Mouse (Mus musculus) MEL (cell line): ENCODE results near the gene Klf2. TPM values are rescaled to one million over a fixed set of nuclear protein-coding genes. Genes with fewer than 3 reads are reported as not detected.

Experiments
- DNase-seq: peaks from one replicate; pipeline ENCODE4 v3.0.0; 2011; ENCODE audit warnings: low read depth, low spot score
- H3K27ac ChIP-seq: 2 replicates; pipeline ENCODE4 v1.5.1; 2012; ENCODE audit warnings: low read depth, mild to moderate bottlenecking, control low read depth, low read length, moderate library complexity; ENCODE audit not compliant: control insufficient read depth
- H3K27me3 ChIP-seq, 2 experiments: fragments of 150-350 bp in 1 of 2; sonication (generic) in 1 of 2; 2 replicates each; pipeline ENCODE4 v1.6.1; 2012; ENCODE audit warnings: low read length in 2 of 2, mild to moderate bottlenecking in 2 of 2, improper control_type of control experiment in 1 of 2, moderate library complexity in 1 of 2; ENCODE audit not compliant: insufficient read depth in 2 of 2, control insufficient read depth in 1 of 2
- H3K36me3 ChIP-seq, 2 experiments: 2 replicates each; pipeline ENCODE4 v1.6.1; 2012 to 2014; ENCODE audit warnings: low read length in 2 of 2, improper control_type of control experiment in 1 of 2, inconsistent platforms in 1 of 2, mild to moderate bottlenecking in 1 of 2; ENCODE audit not compliant: insufficient read depth in 2 of 2, control insufficient read depth in 1 of 2
- H3K4me1 ChIP-seq, 2 experiments: fragments of 150-350 bp in 1 of 2; sonication (generic) in 1 of 2; 2 replicates each; pipeline ENCODE4 v1.6.1; 2012; ENCODE audit warnings: low read length in 2 of 2, improper control_type of control experiment in 1 of 2, mild to moderate bottlenecking in 1 of 2; ENCODE audit not compliant: insufficient read depth in 2 of 2, control insufficient read depth in 1 of 2
- H3K4me3 ChIP-seq, 2 experiments: fragments of 150-350 bp in 1 of 2; sonication (generic) in 1 of 2; 2 replicates each; pipeline ENCODE4 v1.5.1; 2012; ENCODE audit warnings: low read depth in 2 of 2, low read length in 2 of 2, mild to moderate bottlenecking in 2 of 2, moderate library complexity in 2 of 2, control low read depth in 1 of 2, improper control_type of control experiment in 1 of 2; ENCODE audit not compliant: control insufficient read depth in 1 of 2, insufficient read depth in 1 of 2
- H3K79me2 ChIP-seq: 2 replicates; pipeline ENCODE4 v1.6.1; 2012; ENCODE audit warnings: mild to moderate bottlenecking, low read length, moderate library complexity; ENCODE audit not compliant: control insufficient read depth, poor library complexity, insufficient read depth
- H3K9ac ChIP-seq: 2 replicates; pipeline ENCODE4 v1.6.1; 2012; ENCODE audit warnings: low read depth, mild to moderate bottlenecking, control low read depth, low read length, moderate library complexity; ENCODE audit not compliant: control insufficient read depth, poor library complexity, severe bottlenecking
- H3K9me3 ChIP-seq: fragments of 150-350 bp; sonication (generic); replicated peaks from 2 replicates; pipeline ENCODE4 v1.6.1; 2012; ENCODE audit warnings: mild to moderate bottlenecking, low read length, improper control_type of control experiment, moderate library complexity; ENCODE audit not compliant: insufficient read depth
- BHLHE40 ChIP-seq: IDR thresholded peaks from 2 replicates; pipeline ENCODE4 v1.6.1; 2012; ENCODE audit warnings: low read depth, mild to moderate bottlenecking, inconsistent platforms, low read length, improper control_type of control experiment, borderline replicate concordance
- CHD1 ChIP-seq: IDR thresholded peaks from 2 replicates; pipeline ENCODE4 v1.6.1; 2012; ENCODE audit warnings: low read depth, mild to moderate bottlenecking, inconsistent platforms, low read length, improper control_type of control experiment
- E2F4 ChIP-seq: IDR thresholded peaks from 2 replicates; pipeline ENCODE4 v1.6.1; 2011; ENCODE audit warnings: low read depth, low read length, improper control_type of control experiment, borderline replicate concordance
- EP300 ChIP-seq, 2 experiments: IDR thresholded peaks; 2 replicates each; pipeline ENCODE4 v1.6.1; 2011; ENCODE audit warnings: improper control_type of control experiment in 2 of 2, low read length in 2 of 2, low read depth in 1 of 2, mild to moderate bottlenecking in 1 of 2
- GABPA ChIP-seq: IDR thresholded peaks from 2 replicates; pipeline ENCODE4 v1.6.1; 2012; ENCODE audit warnings: low read depth, mild to moderate bottlenecking, inconsistent platforms, low read length, improper control_type of control experiment, moderate library complexity
- GATA1 ChIP-seq: IDR thresholded peaks from 2 replicates; pipeline ENCODE4 v1.6.1; 2011; ENCODE audit warnings: low read depth, low read length, improper control_type of control experiment
- JUND ChIP-seq: IDR thresholded peaks from 2 replicates; pipeline ENCODE4 v1.6.1; 2011; ENCODE audit warnings: low read depth, mild to moderate bottlenecking, improper control_type of control experiment, low read length
- KAT2A ChIP-seq: conservative IDR thresholded peaks from 2 replicates; pipeline ENCODE4 v1.6.1; 2012; ENCODE audit warnings: low read depth, low read length, improper control_type of control experiment, inconsistent platforms
- MAFK ChIP-seq: IDR thresholded peaks from 2 replicates; pipeline ENCODE4 v1.6.1; 2011; ENCODE audit warnings: low read depth, mild to moderate bottlenecking, low read length, improper control_type of control experiment, borderline replicate concordance
- MAX ChIP-seq: IDR thresholded peaks from 2 replicates; pipeline ENCODE4 v1.6.1; 2011; ENCODE audit warnings: low read length, improper control_type of control experiment
- MAZ ChIP-seq: IDR thresholded peaks from 2 replicates; pipeline ENCODE4 v1.6.1; 2012; ENCODE audit warnings: low read depth, mild to moderate bottlenecking, inconsistent platforms, low read length, improper control_type of control experiment
- MEF2A ChIP-seq: IDR thresholded peaks from 2 replicates; pipeline ENCODE4 v1.6.1; 2014; ENCODE audit warnings: low read depth, mild to moderate bottlenecking, inconsistent platforms, low read length, improper control_type of control experiment; ENCODE audit not compliant: poor library complexity, insufficient replicate concordance, severe bottlenecking; ENCODE audit errors: extremely low read depth
- MYC ChIP-seq: IDR thresholded peaks from 2 replicates; pipeline ENCODE4 v1.6.1; 2011; ENCODE audit warnings: low read depth, mild to moderate bottlenecking, low read length, improper control_type of control experiment, moderate library complexity
- NRF1 ChIP-seq: IDR thresholded peaks from 2 replicates; pipeline ENCODE4 v1.6.1; 2014; ENCODE audit warnings: low read depth, mild to moderate bottlenecking, inconsistent platforms, low read length, improper control_type of control experiment, moderate library complexity; ENCODE audit not compliant: poor library complexity, insufficient read depth, severe bottlenecking
- POLR2A ChIP-seq, 2 experiments: IDR thresholded peaks; 2 replicates each; pipeline ENCODE4 v1.6.1; 2011 to 2012; ENCODE audit warnings: low read length in 2 of 2, mild to moderate bottlenecking in 2 of 2, control low read depth in 1 of 2, improper control_type of control experiment in 1 of 2, low read depth in 1 of 2, moderate library complexity in 1 of 2; ENCODE audit not compliant: control insufficient read depth in 1 of 2, insufficient read depth in 1 of 2, poor library complexity in 1 of 2
- POLR2AphosphoS2 ChIP-seq: IDR thresholded peaks from 2 replicates; pipeline ENCODE4 v1.6.1; 2011; ENCODE audit warnings: low read length, improper control_type of control experiment
- POLR2AphosphoS5 ChIP-seq: IDR thresholded peaks from 2 replicates; pipeline ENCODE4 v1.6.1; 2012; ENCODE audit warnings: low read depth, borderline replicate concordance, mild to moderate bottlenecking, inconsistent platforms, low read length, moderate library complexity, mixed read lengths
- RAD21 ChIP-seq: IDR thresholded peaks from 2 replicates; pipeline ENCODE4 v1.6.1; 2011; ENCODE audit warnings: mild to moderate bottlenecking, low read depth, low read length, improper control_type of control experiment
- RCOR1 ChIP-seq: IDR thresholded peaks from 2 replicates; pipeline ENCODE4 v1.6.1; 2012; ENCODE audit warnings: low read depth, mild to moderate bottlenecking, inconsistent platforms, low read length, improper control_type of control experiment
- TAL1 ChIP-seq: IDR thresholded peaks from 2 replicates; pipeline ENCODE4 v1.6.1; 2012; ENCODE audit warnings: mild to moderate bottlenecking, inconsistent platforms, low read length, moderate library complexity, mixed read lengths
- TBP ChIP-seq: IDR thresholded peaks from 2 replicates; pipeline ENCODE4 v1.8.0; 2011; ENCODE audit warnings: low read depth, low read length, improper control_type of control experiment
- TCF12 ChIP-seq: IDR thresholded peaks from 2 replicates; pipeline ENCODE4 v1.6.1; 2014; ENCODE audit warnings: low read depth, mild to moderate bottlenecking, inconsistent platforms, low read length, improper control_type of control experiment, moderate library complexity
- USF2 ChIP-seq, 2 experiments: IDR thresholded peaks; 2 replicates each; pipeline ENCODE4 v1.6.1; 2011 to 2012; ENCODE audit warnings: improper control_type of control experiment in 2 of 2, low read length in 2 of 2, borderline replicate concordance in 1 of 2, inconsistent platforms in 1 of 2, low read depth in 1 of 2, mild to moderate bottlenecking in 1 of 2; ENCODE audit not compliant: insufficient read depth in 1 of 2
- ZC3H11A ChIP-seq: IDR thresholded peaks from 2 replicates; pipeline ENCODE4 v1.6.1; 2012; ENCODE audit warnings: low read depth, mild to moderate bottlenecking, inconsistent platforms, low read length, improper control_type of control experiment
- ZKSCAN1 ChIP-seq: IDR thresholded peaks from 2 replicates; pipeline ENCODE4 v1.6.1; 2012; ENCODE audit warnings: low read depth, mild to moderate bottlenecking, inconsistent platforms, low read length, improper control_type of control experiment, moderate library complexity
- ZNF384 ChIP-seq: IDR thresholded peaks from 2 replicates; pipeline ENCODE4 v1.6.1; 2012; ENCODE audit warnings: low read depth, mild to moderate bottlenecking, inconsistent platforms, low read length, improper control_type of control experiment
- polyA plus RNA-seq, 2 experiments: library from polyadenylated mRNA; stranded (reverse) in 1 of 2; unstranded in 1 of 2; fragments of >175 nt in 1 of 2; fragments of >200 nt in 1 of 2; gene quantifications; 2 replicates each; pipeline versions ENCODE4 v1.2.1 to v1.2.4; 2012; ENCODE audit warnings: low replicate concordance in 2 of 2, low read depth in 1 of 2; ENCODE audit not compliant: insufficient read length in 2 of 2, insufficient read depth in 1 of 2, missing spikeins in 1 of 2
- total RNA-seq: library from RNA; depleted of rRNA; stranded (reverse); fragments of 300-350 nt; gene quantifications from 2 replicates; pipeline ENCODE4 v1.2.3, GENCODE M21; 2012

Gene Klf2
- total and polyA plus RNA-seq, 3 experiments = not detected

DNA sequence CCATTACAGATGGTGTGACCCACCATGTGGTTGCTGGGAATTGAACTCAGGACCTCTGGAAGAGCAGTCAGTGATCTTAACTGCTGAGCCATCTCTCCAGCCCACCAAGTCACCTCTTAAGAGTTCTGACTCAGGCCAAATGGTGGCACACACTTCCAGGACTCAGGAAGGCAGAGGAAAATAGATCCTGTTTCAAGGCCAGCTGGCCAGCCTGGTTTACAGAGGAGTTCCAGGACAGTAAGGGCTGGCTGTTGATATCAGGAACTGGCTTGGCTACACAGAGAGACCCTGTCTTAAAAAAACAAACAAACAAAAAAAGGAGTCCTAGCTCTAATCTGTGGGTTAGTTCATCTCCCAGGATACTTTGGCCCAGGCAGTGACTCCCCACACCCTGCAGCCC, 18.2 kb downstream of the Klf2 start:
- DNase-seq = no peak
- H3K4me1 ChIP-seq = no peaks in the 10 kb centered on the region
- no peak overlapping the region for H3K4me3 ChIP-seq
- H3K9me3 ChIP-seq = no peaks in the 10 kb centered on the region
- H3K27ac ChIP-seq = no peak overlapping the region
- H3K27me3 ChIP-seq = no peaks in the 10 kb centered on the region
- no peak for TF ChIP-seq TAL1
- TF ChIP-seq EP300 (IDR thresholded peaks at IDR 0.05; ENCODE audit: low read depth in 1 of 2, low read length in 2 of 2) = no peak
- TF ChIP-seq POLR2AphosphoS5 = no peak
- TF ChIP-seq CHD1 = no peak
- no peak for TF ChIP-seq MYC
- no peak for TF ChIP-seq USF2 (IDR thresholded peaks at IDR 0.05; ENCODE audit: borderline replicate concordance in 1 of 2, insufficient read depth in 1 of 2, low read depth in 1 of 2, low read length in 2 of 2)
- no peak for TF ChIP-seq KAT2A
- no peak for TF ChIP-seq ZKSCAN1
- H3K36me3 ChIP-seq = no peaks in the 10 kb centered on the region; a peak in 1 of 4 replicates
- no peak overlapping the region for H3K9ac ChIP-seq
- H3K79me2 ChIP-seq = no peaks in the 10 kb centered on the region

GRCm38 (mm10) chr8:72342556-72343300, 23.9 kb downstream of the Klf2 start:
- Histone ChIP-seq H3K36me3 (peaks cover 0 to 2% of the 10 kb centered on the region in 2 experiments; a peak in 1 of 4 replicates), H3K4me3 (no peak overlapping the region), H3K79me2 (no peaks in the 10 kb centered on the region), H3K4me1 (no peaks in the 10 kb centered on the region), H3K27me3 (no peaks in the 10 kb centered on the region), H3K9ac (no peak overlapping the region), H3K27ac (no peak overlapping the region)
- TF ChIP-seq JUND (no peak), RCOR1 (no peak), POLR2AphosphoS2 (no peak), MAZ (no peak), POLR2A (IDR thresholded peaks at IDR 0.05; ENCODE audit: control insufficient read depth in 1 of 2, insufficient read depth in 1 of 2, low read depth in 1 of 2, low read length in 2 of 2, poor library complexity in 1 of 2) (no peak), NRF1 (no peak), MAFK (no peak), TBP (no peak), MAX (no peak), E2F4 (no peak), ZC3H11A (no peak), GABPA (no peak), TCF12 (no peak), MEF2A (no peak), RAD21 (no peak), ZNF384 (no peak), GATA1 (no peak), USF2 (IDR thresholded peaks at IDR 0.05; ENCODE audit: borderline replicate concordance in 1 of 2, insufficient read depth in 1 of 2, low read depth in 1 of 2, low read length in 2 of 2) (no peak), BHLHE40 (no peak)
- TF ChIP-seq, all 39 proteins: peak for 0
- H3K9me3 ChIP-seq = no peaks in the 10 kb centered on the region
- no peak for DNase-seq
